Mouse (Mus musculus): ENCODE data around the gene Pdhx.

The Pdhx gene

DNA sequence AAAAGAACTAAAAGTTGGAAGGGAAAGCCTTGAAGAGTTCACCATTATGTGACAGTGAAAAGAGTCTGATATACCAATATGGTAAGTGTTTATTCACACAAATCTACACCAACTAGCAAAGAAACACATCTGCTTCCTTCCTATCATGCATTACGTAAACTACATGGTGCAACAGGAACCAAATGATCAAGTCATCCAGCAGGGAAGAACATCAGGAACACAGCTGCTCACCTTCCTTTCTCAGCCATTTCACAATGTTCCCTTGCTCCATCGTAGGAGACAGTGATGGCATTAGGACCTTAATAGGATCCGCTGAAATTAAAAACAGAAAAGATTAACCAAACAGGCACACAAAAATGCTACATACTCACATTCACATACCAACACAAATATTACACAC, 15.0 kb downstream of the Pdhx start:
- DNase-seq (ENCODE audit: low spot score): no peak

DNA sequence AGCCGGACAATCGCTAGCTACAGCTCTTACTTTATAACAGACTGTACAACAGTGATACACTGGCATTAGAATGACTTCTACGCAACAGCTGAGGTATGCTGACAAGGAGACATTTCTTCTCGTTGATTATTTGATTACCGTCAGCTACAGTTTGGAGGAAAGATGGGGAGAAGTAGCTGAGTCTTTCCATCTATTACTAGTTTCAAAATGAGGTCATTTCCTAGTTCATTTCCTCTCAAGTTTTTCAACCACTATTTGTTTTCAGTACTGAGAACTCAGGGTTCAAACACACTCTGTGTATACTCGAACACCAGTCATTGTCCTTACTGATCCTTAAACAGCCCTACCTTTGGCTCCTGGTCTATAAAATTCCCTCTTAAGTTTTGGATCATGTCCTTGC, 17.5 kb downstream of the Pdhx start:
- DNase-seq (ENCODE audit: low spot score): no peak

DNA sequence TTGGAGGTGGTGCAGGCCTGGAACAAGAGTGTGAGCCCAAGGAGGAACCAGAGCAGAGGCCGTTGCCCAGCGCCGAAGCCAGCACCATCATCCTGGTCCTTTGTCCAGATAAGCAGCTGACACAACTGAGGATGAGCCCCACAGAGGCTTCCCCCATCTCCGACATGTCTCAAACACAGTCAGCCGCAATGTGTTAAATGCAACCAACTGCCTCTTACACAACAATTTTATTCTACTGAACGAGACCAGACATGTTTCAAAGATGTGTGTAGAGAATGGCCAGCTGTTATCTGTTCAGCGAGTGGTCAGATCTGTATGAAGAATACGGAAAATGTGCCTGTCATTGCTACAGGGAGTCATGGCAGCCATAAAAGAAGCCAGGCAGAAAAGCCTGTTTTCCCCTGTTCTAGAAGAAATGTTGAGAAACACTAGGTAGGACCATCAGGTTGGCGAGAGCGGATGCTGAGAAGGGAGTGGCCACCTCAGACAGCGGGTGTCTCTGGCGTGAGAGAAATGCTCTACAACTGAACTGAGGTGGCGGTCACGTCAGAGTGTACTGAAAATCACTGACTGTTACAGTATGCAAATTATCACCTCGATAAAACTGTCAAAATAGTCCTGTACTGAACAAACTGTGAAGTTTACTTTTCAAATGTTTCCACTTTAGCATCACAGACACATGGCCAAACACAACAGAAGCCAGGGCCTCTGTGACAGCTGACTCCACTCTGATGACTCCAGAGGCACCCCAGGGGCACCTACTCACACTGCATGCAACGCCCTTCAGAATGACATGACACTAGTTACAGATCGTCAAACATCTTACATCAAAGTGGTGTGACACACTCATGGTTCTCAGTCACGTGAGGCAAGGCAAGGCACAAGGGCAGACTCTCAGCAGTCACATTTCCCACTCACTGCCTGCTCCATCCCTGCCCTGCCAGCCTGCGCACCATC, 21.1 kb downstream of the Pdhx start:
- no peak for DNase-seq (ENCODE audit: low spot score)

GRCm38 (mm10) chr2:103045286-103045685, 28.0 kb downstream of the Pdhx start:
- no peak for DNase-seq (ENCODE audit: low spot score)

DNA sequence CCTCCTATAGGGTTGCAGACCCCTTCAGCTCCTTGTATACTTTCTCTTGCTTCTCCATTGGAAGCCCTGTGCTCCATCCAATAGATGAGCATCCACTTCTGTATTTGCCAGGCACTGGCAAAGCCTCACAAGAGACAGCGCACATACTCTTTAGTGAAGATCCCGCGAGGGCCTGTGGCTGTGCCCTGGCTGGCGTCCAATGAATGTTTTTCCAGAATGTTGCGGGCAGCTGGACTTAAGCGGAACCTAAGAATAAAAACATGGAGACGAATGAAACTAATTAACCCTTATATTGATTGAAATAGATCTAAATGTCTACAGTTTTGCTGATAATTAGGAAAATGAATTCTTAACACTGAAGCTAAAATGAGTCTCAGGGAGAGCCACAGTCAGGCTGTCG, 32.4 kb downstream of the Pdhx start:
- DNase-seq (ENCODE audit: low spot score): peak; percentile 26

DNA sequence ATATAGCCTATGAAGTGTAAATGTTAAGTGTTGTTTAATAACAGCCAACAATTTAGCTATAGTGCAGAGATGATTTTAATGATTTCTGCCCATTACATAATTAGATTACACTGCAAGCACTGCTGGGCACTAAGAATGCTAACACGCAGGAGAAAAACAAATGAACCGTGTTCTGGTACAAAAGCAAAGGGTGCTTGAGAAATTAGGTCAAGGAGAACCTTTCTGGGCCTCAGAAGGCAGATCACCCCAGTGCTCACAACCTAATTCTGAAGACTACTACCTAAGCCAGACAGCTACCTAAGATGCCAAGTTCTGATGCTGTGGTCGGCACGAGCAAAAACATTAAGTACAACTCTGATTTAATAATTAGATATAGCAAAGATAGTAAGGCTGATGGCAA, 35.5 kb downstream of the Pdhx start:
- DNase-seq (ENCODE audit: low spot score): no peak

DNA sequence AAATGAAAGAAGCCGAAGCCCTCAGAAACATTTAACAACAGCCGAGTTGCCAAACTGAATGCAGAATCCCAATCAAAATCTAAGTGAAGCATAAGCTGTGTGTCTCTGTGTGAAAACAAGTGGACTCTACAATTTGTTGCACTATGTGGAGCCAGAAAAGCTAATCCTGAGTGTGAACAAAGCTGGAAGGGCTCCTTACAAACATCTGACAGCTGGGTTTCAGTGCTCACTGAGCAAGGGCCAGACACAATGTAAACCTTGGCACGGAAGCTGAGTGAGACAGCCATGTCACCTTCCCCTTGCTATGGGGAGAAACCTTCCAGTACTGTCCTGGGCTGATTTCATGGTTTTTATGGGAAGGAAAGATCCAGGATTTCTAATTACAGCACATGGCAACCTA, 50.6 kb downstream of the Pdhx start:
- no peak for DNase-seq (ENCODE audit: low spot score)

GRCm38 (mm10) chr2:103020191-103020987, 52.9 kb downstream of the Pdhx start:
- DNase-seq (ENCODE audit: low spot score): no peak

DNA sequence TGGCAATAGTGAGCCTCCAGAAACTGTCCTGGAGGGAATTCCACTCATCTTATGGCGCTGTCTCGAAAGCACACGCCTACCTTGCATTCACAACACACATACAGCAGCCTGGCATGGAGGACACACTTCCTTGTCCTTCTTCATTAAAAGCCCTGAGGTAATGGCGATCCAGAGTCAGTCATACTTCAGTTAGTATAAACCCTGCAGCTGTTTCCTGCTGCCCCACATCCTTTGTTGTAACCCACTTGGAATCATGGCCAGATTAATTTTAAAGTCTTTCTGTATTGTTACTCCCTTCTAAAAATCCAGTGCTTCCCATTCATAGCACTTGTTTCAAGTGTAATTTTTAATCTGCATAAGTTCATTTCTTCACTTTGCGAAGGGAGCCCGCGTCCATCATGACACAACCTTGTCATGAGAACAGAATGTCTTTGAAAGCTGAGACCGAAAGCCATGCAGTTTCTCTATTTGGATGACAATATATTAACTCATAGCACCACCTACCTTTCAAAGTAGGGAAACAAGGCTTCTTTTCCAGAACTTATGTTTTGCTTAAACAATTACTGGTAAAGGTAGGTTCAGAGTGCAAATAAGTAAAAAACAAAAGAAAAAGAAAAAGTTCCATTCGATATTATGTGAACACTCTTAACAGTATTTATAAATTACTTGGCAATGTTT, 54.4 kb downstream of the Pdhx start:
- DNase-seq (ENCODE audit: low spot score): peak; percentile 68

DNA sequence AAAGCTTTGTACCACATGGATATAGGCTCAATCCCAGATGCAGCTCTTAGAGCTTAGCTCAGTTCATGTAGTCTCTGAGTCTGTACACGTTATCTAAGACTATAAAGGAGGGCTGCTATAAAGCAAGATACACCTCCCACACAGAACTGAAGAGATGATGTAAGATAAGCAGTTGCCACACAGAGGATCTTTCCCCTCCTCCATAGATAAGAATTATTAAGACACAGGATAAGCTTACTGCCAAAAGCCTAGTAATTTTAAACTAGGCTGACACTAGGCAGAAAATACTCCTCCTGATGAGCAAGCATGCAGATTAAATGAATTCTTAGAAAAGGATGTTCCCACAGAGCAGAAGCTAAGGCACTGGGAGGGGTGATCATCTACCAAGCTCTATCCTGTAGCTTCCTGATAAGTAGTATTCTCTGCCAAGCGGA, 55.9 kb downstream of the Pdhx start:
- DNase-seq (ENCODE audit: low spot score): no peak

DNA sequence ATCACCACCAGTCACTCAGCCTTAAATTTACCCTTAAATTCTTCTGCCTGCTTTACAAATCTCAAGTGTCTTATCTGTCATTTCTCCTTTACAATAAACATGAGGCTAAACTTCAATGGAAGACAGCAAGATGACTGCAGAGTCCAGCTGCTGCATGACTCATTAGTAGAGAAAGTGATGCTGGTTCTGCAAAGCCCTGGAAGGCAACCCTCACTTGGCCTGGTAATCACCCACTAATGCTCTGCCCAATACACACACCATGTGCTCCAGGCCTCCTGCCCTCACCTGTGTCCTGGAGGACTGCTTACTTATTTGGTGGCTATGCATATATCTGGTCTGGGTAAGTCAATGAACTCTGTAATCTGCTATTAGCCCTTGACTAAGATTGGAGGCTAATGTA, 57.2 kb downstream of the Pdhx start:
- DNase-seq (ENCODE audit: low spot score): no peak

- no peak for DNase-seq (ENCODE audit: low spot score)
Measured at GRCm38 (mm10) chr2:103012782-103013575, 60.3 kb downstream of the Pdhx start.

GRCm38 (mm10) chr2:103008221-103008620, 65.1 kb downstream of the Pdhx start:
- DNase-seq (ENCODE audit: low spot score): no peak

- no peak for DNase-seq (ENCODE audit: low spot score)
Measured at GRCm38 (mm10) chr2:103004599-103004998, 68.7 kb downstream of the Pdhx start.

- no peak for DNase-seq (ENCODE audit: low spot score)
Measured at GRCm38 (mm10) chr2:102999153-102999575, 74.1 kb downstream of the Pdhx start.

DNA sequence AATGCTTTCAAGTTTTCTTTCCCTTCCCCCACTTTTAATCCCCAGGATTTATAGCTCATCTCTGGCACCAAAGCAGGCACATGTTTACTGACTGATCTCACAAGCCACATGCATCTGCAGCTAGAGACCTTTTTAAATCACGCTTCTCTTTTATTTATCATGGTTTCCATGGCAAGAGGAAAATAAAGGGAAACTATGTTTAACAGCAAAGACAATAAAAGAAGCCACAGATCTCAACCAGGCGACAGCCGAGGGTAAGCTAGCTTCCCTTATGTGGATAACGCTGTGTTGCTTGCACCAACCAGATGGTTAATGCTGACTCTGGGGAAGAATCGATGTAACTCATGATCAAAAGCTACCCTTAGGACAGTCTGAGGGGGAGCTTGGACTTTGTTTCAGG, 75.0 kb downstream of the Pdhx start:
- DNase-seq (ENCODE audit: low spot score): no peak

DNA sequence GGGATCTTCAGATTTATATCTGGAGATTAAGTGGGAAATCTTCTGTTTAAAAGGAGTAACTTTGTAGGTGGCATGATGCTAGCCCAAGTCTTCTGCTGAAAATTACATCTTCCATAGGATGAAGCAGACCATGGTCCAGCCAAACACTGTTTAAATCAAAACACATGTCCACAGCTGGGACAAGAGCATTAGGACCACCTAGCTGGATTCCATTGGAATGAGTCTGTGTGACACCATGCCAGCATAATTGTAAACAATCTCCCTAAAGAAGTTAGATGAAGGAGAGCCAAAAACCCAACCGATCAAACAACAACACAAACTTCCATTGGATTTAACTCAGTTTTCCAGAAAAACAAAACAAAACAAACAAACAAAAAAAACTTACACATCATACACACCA, 75.4 kb downstream of the Pdhx start:
- no peak for DNase-seq (ENCODE audit: low spot score)

GRCm38 (mm10) chr2:102993841-102994607, 79.3 kb downstream of the Pdhx start:
- DNase-seq (ENCODE audit: low spot score): no peak

DNA sequence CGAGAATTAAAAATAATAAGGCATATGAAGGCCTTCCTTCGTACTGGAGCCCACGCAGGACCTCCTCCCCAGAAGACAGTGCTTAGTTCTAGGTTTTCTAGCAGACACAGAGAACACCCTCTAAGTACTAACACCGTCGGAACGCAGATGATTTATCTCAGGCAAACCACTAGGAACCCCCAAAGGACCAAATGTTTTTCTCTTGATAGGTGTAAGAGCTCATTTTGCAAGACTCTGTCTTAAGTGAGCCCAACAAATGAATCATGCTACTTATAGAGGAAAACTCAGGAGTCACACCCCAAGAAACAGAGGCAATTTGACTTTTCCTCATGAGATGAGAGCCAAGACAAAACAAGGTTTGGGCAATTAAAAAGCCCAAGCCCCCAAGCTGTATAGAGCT, 80.9 kb downstream of the Pdhx start:
- no peak for DNase-seq (ENCODE audit: low spot score)

GRCm38 (mm10) chr2:102990301-102990702, 83.0 kb downstream of the Pdhx start:
- DNase-seq (ENCODE audit: low spot score): no peak

GRCm38 (mm10) chr2:102989446-102989845, 83.9 kb downstream of the Pdhx start:
- no peak for DNase-seq (ENCODE audit: low spot score)

All from adipocyte (in vitro differentiated cells).